Mouse (Mus musculus): ENCODE data around the gene D630045J12Rik.

- no peak for TF ChIP-seq CTCF (IDR thresholded peaks at IDR 0.05; ENCODE audit: low read depth)
- no peak for TF ChIP-seq EP300 (IDR thresholded peaks at IDR 0.05; ENCODE audit: low read depth)
Observed at GRCm38 (mm10) chr6:38298246-38298635, 44.4 kb upstream of the D630045J12Rik start.
